Mouse (Mus musculus): ENCODE measurements around the gene Ddb1. TPM values are rescaled to one million over a fixed set of nuclear protein-coding genes. Genes with fewer than 3 reads are reported as not detected.

Ddb1 gene
- total and polyA plus RNA-seq, 3 experiments = 299 to 406 (median 319) TPM

DNA sequence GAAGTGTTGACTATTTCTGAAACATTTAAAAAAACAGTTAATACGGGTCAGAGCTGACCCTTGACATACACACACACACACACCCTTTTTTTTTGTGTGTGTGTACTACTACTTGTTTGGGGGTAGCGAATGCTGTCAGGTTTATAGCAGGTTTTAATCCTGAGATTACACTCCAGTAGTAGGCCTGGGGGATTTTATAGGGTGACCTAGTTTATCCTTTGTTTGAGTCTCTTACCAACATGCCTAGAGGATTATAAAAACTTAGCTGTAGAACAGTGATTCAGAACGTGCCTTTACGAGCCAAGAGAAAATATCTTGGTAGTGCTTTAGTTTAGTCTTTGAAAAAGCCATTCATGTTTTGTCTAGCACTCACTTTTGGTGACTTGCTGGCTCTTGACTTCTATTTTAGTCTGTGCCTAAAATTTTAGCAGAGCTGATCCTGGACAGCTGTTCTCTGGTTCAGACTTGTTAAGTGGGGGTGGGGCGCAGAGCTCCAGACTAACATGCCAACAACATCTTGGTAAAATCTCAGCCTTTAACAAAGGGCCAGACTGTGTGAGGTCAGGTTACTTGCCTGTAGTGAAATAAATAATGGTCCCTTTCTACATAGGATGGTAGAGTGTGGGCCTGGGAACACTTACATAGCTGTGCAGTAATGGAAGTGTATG lies 3.6 kb downstream of the Ddb1 start:
- in situ Hi-C loops (cut with MboI; ENCODE audit: low pct_ligation_motif_present, low pct_unique_long_range_greater_than_20kb, low sequenced_read_pairs) = no loop called here
- dilution Hi-C loops (cut with MboI; ENCODE audit: extremely low pct_ligation_motif_present, extremely low pct_unique_long_range_greater_than_20kb, low sequenced_read_pairs) = no loop called here
- Histone ChIP-seq H3K4me1 (ENCODE audit: control insufficient read depth in 1 of 2, insufficient read depth in 2 of 2) (peaks cover under 1 to 36% of the 10 kb centered on the region in 2 experiments), H3K27me3 (replicated peaks) (no peaks in the 10 kb centered on the region), H3K9me3 (replicated peaks; ENCODE audit: low read length) (no peaks in the 10 kb centered on the region), H3K9ac (ENCODE audit: insufficient read depth, low read depth) (no peak overlapping the region), H3K79me2 (replicated peaks; ENCODE audit: control insufficient read depth, extremely low read depth, insufficient read depth, poor library complexity, severe bottlenecking) (peaks cover 42% of the 10 kb centered on the region), H3K27ac (ENCODE audit: insufficient read depth, low read depth) (no peak overlapping the region), H3K4me3 (replicated peaks in 1 of 3; ENCODE audit: low read depth in 2 of 3, low read length in 2 of 3, poor library complexity in 1 of 3) (no peak overlapping the region), H3K4me2 (ENCODE audit: insufficient read depth, low read depth, poor library complexity, severe bottlenecking) (no peak overlapping the region), H3K36me3 (replicated peaks in 1 of 2; ENCODE audit: control insufficient read depth in 1 of 2, insufficient read depth in 1 of 2, low read length in 1 of 2) (peaks cover 56 to 69% of the 10 kb centered on the region in 2 experiments)
- TF ChIP-seq RAD21 (IDR thresholded peaks at IDR 0.05; ENCODE audit: low read depth, low read length) = no peak
- TF ChIP-seq NELFE (IDR thresholded peaks at IDR 0.05; ENCODE audit: low read depth, low read length) = no peak
- no peak for TF ChIP-seq NRF1 (IDR thresholded peaks at IDR 0.05; ENCODE audit: low read depth, low read length)
- no peak for TF ChIP-seq MEF2A (IDR thresholded peaks at IDR 0.05; ENCODE audit: borderline replicate concordance, low read depth, low read length)
- no peak for TF ChIP-seq ZMIZ1 (IDR thresholded peaks at IDR 0.05; ENCODE audit: low read depth, low read length)
- TF ChIP-seq RCOR1 (conservative IDR thresholded peaks at IDR 0.05; ENCODE audit: low read depth, low read length) = no peak
- no peak for TF ChIP-seq MAZ (IDR thresholded peaks at IDR 0.05; ENCODE audit: low read depth, low read length)
- no peak for TF ChIP-seq SIN3A (IDR thresholded peaks at IDR 0.05; ENCODE audit: low read length)
- no peak for TF ChIP-seq POLR2A (IDR thresholded peaks at IDR 0.05; ENCODE audit: low read depth, low read length)
- no peak for DNase-seq (ENCODE audit: extremely low read depth)

GRCm38 (mm10) chr19:10634106-10634871 lies 29.2 kb downstream of the Ddb1 start, which contains the start of gene Vwce:
Gene Vwce (plus strand): TSS chr19:10634213.
- Histone ChIP-seq H3K9ac (ENCODE audit: insufficient read depth, low read depth) (no peak within 1 kb of the TSS), H3K4me1 (ENCODE audit: control insufficient read depth in 1 of 2, insufficient read depth in 2 of 2) (peaks cover 0 to 12% of the 10 kb centered on the region in 2 experiments; a peak in 2 of 4 replicates), H3K27ac (ENCODE audit: insufficient read depth, low read depth) (no peak within 1 kb of the TSS), H3K27me3 (replicated peaks) (no peaks in the 10 kb centered on the region), H3K9me3 (replicated peaks; ENCODE audit: low read length) (no peaks in the 10 kb centered on the region), H3K79me2 (replicated peaks; ENCODE audit: control insufficient read depth, extremely low read depth, insufficient read depth, poor library complexity, severe bottlenecking) (no peaks in the 10 kb centered on the region), H3K36me3 (replicated peaks in 1 of 2; ENCODE audit: control insufficient read depth in 1 of 2, insufficient read depth in 1 of 2, low read length in 1 of 2) (peaks cover 17 to 65% of the 10 kb centered on the region in 2 experiments), H3K4me3 (replicated peaks in 1 of 3; ENCODE audit: low read depth in 2 of 3, low read length in 2 of 3, poor library complexity in 1 of 3) (no peak within 1 kb of the TSS), H3K4me2 (ENCODE audit: insufficient read depth, low read depth, poor library complexity, severe bottlenecking) (no peak within 1 kb of the TSS)
- TF ChIP-seq MYC (IDR thresholded peaks at IDR 0.05; ENCODE audit: low read depth, low read length) (no peak), UBTF (IDR thresholded peaks at IDR 0.05; ENCODE audit: low read depth, low read length) (no peak), MEF2A (IDR thresholded peaks at IDR 0.05; ENCODE audit: borderline replicate concordance, low read depth, low read length) (no peak), ETS1 (conservative IDR thresholded peaks at IDR 0.05; ENCODE audit: low read depth, low read length) (no peak), JUN (IDR thresholded peaks at IDR 0.05; ENCODE audit: insufficient read depth, low read depth, low read length) (no peak), RCOR1 (conservative IDR thresholded peaks at IDR 0.05; ENCODE audit: low read depth, low read length) (no peak), CHD1 (IDR thresholded peaks at IDR 0.05; ENCODE audit: low read depth, low read length) (no peak), IRF4 (IDR thresholded peaks at IDR 0.05; ENCODE audit: low read depth, low read length) (no peak)
- in situ Hi-C loops (cut with MboI; ENCODE audit: low pct_ligation_motif_present, low pct_unique_long_range_greater_than_20kb, low sequenced_read_pairs) = no loop called here
- dilution Hi-C loops (cut with MboI; ENCODE audit: extremely low pct_ligation_motif_present, extremely low pct_unique_long_range_greater_than_20kb, low sequenced_read_pairs) = no loop called here
- DNase-seq (ENCODE audit: extremely low read depth) = no peak

Measured in CH12.LX (cell line).